Mouse (Mus musculus) urinary bladder, postnatal 4 days (tissue): Measurements from ENCODE around the gene Ttc39a.
A peak's percentile ranks its signal among the peaks of the same experiment; 100 is the strongest.
"Not testable (repeated sequence)": the region's sequence is repeated elsewhere in the genome, so short reads cannot be mapped to it uniquely, and the experiment has no call there.

Experiments used
- DNase-seq, 2 experiments: peaks; one replicate each; pipeline ENCODE4 v3.0.0; 2021 to 2022; ENCODE audit warnings: low spot score in 2 of 2

The Ttc39a gene

DNA sequence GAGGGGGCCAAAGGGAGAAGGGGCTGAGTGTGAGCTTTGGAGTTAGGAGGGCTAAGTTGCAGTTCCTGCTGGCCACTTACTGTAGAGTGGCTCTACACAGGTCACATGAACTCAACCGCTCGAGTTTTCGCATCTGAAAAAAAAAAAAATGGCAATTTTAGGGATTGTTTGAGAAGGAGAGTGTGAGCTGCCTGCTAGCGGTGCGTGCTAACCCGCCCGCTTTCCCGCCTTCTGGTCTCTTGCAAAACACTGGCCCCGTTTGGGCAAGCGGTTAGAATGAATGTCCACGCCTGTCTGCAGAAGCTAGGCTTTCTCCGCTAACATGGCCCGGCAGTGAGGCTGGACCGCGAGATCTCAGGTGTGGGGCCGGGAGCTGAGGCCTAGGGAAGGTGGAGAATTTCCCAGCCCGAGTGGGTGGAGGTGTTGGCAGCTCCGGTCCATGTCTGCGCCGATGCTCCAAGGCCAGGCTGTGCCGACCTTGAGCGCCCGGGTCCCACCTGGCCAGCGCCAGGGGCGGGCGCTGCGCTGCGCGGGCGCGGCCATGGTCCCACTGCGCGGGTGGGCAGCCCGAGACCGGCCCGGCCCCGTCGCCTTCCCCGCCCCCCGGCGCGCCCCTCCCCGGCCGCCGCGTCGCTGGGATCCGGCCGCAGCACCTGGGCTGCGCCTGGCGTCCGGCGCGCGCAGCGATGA is at the start of gene Ttc39a:
TSS of gene Ttc39a (plus strand) at position 138 of the 690 bp plus-strand sequence.
- peak in 1 of 2 experiments; percentile 31 for DNase-seq

DNA sequence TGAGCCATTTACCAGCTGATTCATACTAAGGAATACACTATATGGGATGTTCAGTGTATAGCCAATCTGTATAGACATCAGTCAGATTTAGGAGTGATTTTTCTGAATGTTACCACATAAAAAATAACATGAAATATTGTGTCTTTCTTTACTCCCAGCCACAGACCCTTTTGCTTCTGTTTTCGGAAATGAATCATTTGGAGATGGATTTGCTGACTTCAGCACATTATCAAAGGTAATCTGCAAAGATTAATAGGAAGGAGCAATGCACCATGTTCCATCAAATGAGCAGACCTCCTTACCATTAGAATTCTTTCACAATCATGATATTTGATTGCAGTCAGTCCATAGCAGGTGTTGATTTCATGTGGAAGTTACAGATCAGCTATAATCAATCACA is 28.3 kb upstream of the Ttc39a start:
- DNase-seq: no peak

DNA sequence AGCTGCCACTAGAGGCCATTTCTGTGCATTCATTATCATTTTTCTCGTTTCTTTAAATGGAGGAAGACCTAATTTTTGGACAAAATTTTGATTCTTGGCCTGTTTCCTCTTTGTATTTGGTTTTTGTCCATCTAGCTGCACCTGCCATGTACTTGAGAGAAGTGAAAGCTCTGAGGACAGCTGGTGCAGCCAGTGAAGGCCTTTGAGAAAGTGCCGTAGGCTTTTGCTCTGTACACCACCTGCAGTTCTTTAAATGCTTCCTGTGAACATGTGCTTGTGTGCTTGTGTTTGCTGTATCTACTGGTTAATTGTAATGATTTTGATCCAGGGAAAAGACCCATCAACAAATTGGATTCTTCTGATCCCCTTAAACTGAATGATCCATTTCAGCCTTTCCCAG is 24.0 kb upstream of the Ttc39a start:
- DNase-seq: no peak

DNA sequence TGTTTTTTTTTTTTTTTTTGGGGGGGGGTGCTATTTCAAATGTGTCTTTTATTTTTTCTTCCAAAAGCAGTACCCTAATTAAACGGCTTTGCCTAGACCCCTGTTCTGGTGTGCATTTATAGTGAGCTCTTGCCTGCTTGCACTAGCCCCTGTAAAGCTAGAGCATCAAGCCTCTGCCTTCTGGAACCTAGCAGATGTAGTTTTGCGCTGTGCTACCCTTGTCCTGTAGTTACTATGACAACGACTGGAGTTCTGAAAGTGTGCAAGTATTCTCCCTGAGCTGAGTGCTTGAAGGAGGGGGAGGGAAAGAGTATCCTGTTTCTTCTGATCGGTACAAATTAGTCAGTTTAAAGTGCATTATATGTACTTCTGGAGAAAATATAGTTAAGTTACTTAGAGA is 20.8 kb upstream of the Ttc39a start:
- DNase-seq: no peak

DNA sequence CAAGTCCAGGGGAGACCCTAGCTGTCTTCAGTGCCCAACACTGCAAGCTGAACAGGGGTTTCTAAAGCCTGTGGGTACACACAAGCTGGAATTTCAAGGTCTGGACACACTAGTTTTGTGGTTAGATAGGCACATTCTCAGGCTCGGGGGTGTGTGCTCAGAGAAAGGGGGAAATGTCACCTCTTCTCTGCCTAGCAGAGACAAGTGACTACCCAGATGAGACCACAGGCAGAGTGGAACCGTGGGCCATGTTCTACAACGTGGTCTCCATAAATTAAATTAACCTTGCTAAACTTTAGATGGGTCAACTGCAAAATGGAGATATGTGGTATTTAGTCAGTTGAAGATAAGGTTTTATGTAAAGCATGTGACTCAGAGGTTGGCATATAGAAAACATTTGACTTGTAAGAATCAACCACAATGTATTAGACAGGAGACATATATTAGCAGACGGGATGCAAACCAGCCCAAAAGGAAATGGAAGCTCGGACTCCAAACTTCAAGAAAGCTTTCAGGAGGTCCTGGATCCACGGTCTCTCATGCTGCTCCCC is 13.1 kb upstream of the Ttc39a start:
- no peak for DNase-seq

DNA sequence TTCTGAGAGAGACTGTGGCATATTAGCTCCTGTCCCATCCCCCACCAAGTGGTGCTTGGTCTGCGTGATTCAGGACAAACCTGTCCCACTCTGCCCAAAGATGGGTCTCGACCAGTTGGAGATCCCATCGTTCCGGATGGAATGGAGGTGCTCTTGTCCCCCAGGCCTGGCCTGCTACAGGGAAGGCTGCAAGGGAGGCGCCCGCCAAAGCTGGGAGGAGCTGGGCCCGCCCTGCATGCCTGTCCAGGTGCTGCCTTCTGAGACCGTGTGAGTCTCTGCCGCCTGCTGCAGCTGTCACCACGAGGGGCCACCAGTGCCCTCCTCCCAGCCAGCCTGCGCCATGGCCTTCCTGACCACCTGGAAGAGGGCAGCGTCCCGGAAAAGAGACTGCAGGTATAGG is 12.5 kb upstream of the Ttc39a start:
- peak in 1 of 2 experiments; percentile 30 for DNase-seq

DNA sequence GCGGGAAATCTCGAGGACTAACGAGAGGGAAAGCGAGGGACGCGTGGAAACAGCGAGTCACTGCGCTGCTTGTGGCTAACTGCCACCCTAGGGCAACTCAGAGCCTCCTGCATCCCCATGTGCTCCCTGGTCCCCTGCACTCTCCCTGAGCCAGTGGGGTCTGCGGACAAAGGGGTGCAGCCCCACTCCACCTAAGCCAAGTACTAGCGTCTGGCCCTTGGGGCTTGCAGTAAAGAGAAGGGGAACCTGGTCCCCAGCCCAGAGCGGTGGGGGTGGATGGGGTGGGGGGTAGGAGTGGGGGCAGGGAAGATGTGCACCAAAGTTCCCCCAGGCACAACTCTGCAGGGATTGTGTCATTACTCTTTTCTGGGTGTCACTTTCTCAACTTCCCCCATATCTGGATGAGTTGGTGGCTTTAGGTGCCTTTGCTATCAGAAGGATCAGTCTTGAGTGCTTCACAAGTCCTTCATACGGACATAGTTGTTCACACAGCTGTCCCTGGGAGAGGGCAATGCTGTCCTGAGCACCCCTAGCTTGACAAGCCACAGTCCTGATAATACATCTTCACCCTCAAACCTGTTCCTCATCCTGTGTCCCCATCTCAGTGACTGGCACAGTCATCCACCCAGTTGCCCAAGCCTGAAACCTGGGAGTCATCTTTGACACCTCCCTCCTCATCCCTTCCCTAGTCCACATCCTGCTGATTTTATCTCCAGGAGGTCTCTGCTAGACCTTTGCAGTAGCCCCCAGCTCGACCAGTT is 11.9 kb upstream of the Ttc39a start:
- DNase-seq: no peak

DNA sequence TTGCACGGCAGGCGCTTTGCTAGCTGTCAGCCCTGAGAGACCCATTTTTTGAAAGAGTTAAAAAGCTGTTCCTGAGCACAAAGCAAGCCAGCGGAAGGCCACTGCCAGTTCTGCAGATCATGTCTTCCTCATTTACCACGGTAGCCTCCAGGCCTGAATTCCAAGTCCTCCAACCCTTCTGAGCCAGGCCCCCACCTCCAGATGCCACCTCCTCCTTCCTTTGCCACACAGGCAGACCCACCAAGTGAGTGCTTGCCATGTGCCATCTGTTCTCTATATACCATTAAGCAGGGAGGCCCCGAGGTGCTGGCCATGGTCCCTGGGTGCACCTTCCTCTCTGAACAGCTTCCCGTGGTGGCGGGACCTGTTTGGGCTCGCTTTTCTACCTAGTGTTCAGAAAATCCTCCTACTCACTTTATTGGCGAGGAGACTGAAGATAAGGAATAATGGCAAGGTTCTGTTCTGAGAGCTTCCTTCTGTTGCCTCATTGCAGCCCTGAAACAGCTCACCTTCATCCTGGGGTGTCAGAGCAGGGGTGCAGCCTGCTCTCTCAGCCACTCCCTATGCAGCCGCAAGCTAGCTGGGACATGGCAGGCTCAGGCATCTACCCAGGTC is 6.0 kb upstream of the Ttc39a start:
- DNase-seq: no peak

DNA sequence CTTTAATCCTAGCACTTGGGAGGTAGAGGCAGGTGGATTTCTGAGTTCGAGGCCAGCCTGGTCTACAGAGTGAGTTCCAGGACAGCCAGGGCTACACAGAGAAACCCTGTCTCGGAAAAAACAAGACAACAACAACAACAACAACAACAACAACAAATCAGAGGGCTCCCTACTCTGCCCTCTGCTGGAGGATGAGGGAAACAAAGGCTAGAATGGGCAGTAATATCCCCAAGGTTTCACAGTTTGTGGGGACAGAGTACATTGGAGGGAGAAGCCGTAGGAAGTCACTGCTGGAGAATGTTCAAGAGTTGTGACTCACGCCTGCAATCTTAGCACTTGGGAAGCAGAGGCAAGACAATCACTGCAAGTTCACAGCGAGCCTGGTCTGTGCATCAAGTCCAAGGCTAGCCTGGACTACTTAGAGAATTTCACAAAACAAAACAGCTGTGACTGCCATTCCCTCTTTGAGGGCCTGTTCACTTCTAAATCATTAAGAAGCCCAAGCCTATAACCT is 5.2 kb upstream of the Ttc39a start:
- no peak for DNase-seq

DNA sequence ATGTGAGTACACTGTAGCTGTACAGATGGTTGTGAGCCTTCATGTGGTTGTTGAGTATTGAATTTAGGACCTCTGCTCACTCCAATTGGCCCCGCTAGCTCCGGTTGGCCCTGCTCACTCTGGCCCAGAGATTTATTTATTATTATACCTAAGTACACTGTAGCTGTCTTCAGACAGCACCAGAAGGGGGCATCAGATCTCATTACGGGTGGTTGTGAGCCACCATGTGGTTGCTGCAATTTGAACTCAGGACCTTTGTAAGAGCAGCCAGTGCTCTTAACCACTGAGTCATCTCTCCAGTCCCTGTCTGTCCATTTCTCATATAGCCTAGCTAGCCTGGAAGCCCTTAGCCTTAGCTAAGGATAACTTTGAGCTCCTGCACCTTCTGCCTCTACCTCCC is 1.5 kb upstream of the Ttc39a start:
- not testable (repeated sequence) for DNase-seq

DNA sequence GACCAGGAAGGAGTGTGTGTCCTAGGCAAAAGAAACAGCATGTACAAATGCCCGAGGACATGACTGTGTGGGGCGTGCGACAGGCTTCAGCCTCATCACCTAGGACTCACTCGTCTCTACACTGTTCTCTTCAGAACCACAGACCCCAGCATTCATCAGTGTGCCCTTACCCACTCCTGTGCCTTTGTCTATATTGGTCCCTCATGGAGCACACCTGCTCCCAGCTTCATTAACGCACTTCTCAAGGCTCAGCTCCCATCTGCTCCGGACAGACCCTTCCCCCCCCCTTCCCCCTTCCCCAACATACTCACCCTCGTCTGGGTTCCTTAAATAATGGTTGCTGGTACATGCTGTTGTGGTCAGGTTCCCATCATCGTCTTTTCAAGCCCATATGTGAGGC is 1.0 kb upstream of the Ttc39a start:
- no peak for DNase-seq

DNA sequence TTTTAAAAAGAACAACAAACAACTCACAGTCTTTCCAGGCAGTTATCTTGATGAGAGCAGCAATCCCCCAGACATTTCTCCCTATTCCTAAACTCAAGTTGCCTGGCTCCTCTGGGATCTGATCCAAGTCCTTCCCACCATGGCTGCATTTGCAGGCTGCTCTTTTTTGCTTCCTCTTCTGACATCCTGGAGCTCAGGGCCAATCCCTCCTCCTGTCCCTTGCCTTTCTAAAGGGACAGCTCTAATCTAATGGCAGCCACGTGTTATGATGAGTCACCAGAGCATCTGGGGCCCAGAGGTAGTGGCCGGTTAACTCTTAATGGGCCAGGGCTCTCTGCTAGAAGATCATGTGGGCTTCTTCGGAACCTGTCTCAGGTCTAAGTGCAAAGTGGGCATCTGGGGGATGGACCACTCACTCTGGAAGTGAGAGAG is 353 bp upstream of the Ttc39a start:
- peak in 1 of 2 experiments; percentile 47 for DNase-seq

DNA sequence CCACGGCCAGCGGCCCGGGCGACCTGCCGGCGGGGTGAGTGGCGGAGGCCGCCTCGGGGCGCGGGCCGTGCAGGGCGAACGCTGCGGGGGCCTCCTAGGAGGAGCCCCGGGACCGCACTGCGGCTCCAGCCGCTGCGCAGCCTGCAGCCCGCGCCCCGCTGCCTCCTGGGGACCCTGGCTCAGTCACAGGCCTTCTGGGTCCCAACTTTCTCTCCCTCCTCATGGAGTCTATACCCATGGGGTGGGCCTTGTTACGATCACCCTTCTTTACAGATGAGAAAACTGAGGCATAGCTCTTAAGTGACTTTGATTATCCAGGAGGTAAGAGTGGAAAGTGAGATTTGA is 725 bp downstream of the Ttc39a start:
- DNase-seq: no peak

DNA sequence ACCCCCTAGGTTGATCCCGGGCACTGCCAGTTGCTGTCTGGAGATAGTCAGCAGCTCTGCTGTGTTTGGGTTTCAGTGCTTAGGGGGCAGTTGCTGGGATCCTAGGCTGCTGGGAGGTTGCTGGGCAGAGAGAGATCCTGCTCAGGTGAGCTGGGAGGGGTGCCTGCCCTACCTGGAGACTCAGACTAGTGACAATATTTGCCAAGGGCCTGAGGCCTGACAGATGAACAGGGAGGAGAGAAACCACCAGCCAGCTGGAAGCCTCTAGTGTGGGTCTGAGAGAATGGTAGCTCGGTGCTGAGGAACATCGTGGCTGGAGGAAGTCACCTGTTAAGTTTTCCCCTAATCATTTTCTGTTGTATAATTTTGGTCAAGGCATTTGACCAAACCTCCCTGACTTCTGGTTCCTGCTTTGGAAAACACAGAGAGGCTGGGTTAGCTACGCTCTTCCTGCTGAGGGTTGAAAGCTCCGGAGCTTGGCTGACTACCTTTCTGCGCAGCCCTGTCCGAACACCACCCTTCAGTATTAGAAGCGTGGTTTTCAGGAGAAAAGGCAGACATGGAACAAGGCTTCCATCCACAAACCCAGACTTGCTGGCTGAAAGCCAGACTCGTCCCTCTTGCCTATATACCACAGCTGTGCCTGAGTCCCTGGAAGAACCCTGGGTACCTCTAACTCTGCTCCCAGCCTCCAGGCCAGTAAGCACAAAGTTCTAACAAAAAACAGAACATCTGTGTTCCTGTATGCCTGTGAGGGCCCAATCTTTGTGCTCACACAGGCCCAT is 1.5 kb downstream of the Ttc39a start:
- DNase-seq: no peak

DNA sequence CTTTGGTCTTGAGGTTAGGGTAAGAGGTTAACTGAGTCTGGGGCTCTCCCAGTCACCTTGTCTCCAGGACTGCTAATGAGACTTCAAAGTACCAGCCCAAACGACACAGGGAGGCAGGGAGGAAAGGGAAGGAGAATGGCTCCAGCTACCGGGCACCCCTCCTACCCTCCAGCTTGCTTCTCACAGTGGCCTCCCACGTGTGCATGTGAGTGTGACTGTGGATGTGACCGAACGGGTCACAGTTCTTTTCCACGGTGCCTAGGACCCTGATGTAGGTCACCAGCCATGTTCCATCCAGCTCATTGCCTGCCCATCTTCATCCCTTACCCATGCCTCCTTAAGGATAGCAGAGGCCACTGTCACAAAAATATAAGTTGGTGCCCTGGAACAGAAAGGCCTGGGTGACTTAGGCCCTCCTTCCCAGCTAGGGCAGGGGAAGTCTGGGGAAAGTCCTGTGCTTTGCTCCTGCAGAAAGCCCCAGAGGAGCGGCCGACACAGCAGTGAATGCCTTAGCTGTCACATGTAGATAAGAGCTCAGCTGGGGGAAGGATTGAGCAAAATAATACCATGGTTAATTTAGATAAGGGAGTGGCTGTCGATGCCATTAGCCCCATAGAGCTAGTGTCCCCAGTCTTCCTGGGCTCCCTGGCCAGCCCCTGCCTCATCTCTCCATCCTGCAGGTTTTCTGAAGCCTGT is 4.4 kb downstream of the Ttc39a start:
- no peak for DNase-seq

DNA sequence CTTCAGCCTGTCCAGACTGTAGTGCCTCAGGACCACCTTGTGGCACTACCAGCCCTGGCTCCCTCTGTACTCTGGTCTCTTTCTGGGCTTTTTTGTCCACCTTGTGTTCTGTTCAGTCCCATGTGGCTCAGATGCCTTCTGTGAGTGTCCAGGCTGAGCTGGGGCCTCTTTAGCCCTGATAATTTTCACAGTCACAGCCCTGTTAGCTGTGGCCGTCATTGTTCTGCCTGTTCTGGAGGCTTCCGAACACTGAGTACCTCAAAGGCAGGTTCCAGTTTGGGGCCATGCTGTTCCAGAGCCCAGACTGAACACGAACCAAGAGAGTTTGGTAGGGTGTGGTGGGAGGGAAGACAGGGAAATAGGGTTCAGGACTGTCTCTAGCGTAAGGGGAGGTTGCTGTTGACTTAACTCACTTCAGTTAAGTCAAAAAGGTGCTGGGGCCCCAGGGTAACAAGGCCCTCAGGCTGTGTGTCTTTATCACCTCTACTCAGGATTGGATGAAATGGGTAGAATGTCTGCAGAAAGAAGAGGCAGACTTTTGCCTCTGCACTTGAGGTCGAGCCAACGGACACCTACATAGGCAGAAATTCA is 5.0 kb downstream of the Ttc39a start:
- no peak for DNase-seq

DNA sequence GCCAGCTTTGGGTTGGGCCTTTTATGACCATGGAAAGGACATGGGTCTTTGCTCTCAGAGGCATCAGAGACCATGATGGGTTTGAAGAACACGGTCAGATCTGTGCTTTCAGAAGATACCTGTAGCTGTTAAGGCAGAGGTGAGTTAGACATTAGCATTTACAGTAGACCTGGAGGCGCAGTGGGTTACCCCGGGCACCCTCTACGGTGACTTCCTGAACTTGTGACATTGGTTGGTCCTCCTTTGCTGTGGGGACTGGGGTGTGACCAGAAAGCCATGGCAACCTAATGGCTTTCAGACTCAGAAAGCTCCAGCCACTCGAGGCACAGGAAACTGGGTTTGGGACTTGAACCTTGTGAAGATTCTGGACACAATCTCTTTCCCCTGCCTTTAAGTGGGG is 5.8 kb downstream of the Ttc39a start:
- no peak for DNase-seq

DNA sequence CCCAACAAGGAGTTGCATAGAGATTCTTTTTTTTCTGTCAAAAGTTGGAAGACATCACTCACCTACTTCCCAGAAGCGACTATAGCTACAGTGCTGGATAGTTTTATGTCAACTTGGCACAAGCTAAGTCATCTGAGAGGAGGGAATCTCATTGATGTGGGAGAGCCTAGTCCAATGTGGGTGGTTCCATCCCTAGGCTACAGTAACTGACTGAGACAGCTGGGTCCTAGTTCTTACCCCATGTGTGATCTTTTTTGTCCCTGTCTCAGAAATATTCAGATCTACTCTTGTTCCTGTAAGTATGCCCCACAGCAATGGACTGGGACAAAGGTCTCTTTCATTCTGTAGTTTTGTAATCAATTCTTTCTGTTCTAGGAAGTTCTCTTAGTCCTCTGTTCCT is 11.6 kb downstream of the Ttc39a start:
- DNase-seq: no peak

DNA sequence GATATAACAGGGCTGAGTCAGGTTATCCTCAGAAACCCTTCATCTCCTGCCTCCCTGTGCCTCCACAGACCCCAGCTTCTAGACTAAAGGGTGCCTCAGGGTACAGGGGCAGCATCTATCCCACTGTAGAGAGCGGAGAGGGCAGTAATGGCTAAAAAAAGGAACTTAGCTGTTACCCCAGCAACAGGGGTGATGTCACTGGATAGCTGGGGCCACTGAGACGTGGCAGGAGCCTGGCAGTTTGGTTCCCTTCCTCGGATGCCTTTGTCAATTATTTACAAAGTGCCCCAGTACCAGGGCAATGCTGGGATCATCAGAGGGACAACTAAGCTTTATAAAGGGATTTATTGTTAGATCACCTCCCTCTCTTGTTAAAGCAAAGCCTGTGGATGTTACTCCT is 12.6 kb downstream of the Ttc39a start:
- no peak for DNase-seq

DNA sequence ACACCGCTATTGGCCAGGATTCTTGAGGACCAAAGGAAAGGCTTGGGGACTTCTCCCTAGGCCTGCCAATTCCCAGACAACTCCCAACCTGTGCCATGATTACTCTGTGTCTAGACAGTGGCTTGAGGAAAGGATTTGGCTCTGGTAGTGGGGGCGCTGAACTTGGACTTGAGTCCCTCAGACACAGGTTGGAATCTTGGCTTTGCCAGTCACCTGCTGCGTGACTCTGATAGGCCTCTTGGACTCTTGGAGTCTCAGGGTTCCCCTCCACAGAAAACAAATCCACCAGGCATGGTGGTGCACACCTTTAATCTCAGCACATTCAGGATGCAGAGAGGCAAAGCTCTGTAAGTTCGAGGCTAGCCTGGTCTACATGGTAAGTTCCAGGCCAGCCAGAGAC is 13.1 kb downstream of the Ttc39a start:
- no peak for DNase-seq
